Mouse (Mus musculus): ENCODE measurements around the gene Zfp526. TPM values are rescaled to one million over a fixed set of nuclear protein-coding genes. Genes with fewer than 3 reads are reported as not detected.
A peak's percentile ranks its signal among the peaks of the same experiment; 100 is the strongest.

Gene Zfp526
- polyA plus RNA-seq, 2 experiments = 2.1 to 4.9 TPM

GRCm38 (mm10) chr7:25267751-25268463 lies 46.7 kb downstream of the Zfp526 start:
- ATAC-seq (ENCODE audit: insufficient read depth) = peak; percentile 88
- H3K4me1 ChIP-seq (replicated peaks; ENCODE audit: control insufficient read depth in 2 of 2, insufficient read depth in 2 of 2, low read length in 1 of 2) = peaks cover 19 to 33% of the 10 kb centered on the region in 2 experiments
- H3K4me3 ChIP-seq (ENCODE audit: insufficient read depth in 1 of 2, low read depth in 2 of 2, low read length in 2 of 2) = peak overlapping the region; percentile 68 to 95
- DNase-seq (ENCODE audit: low read depth in 3 of 3, low spot score in 3 of 3) = peak; percentile 100
- TF ChIP-seq CTCF (IDR thresholded peaks at IDR 0.05; ENCODE audit: low read depth) (no peak), EP300 (IDR thresholded peaks at IDR 0.05; ENCODE audit: low read depth) (peak; percentile 64; the same call in 1 of the 2 replicates)
- WGBS (ENCODE audit: insufficient replicate concordance) = under 1% methylated on average over 33 of the region's 33 CpGs
- peak overlapping the region; percentile 68 for H3K27ac ChIP-seq
- peak overlapping the region; percentile 84 for H3K9ac ChIP-seq (replicated peaks)
- H3K9me3 ChIP-seq (ENCODE audit: control insufficient read depth, low read length) = no peaks in the 10 kb centered on the region
- H3K27me3 ChIP-seq (ENCODE audit: control insufficient read depth, insufficient read depth, low read length) = no peaks in the 10 kb centered on the region
- peak overlapping the region; percentile 94 for H3K4me2 ChIP-seq (ENCODE audit: low read depth)
- H3K36me3 ChIP-seq (replicated peaks; ENCODE audit: control insufficient read depth, insufficient read depth, low read depth) = no peaks in the 10 kb centered on the region; the same call in 1 of the 2 replicates

- 0% methylated on average over 7 of the region's 7 CpGs for WGBS (ENCODE audit: insufficient replicate concordance)
- Histone ChIP-seq H3K9me3 (ENCODE audit: control insufficient read depth, low read length) (no peaks in the 10 kb centered on the region), H3K4me3 (ENCODE audit: insufficient read depth in 1 of 2, low read depth in 2 of 2, low read length in 2 of 2) (peak overlapping the region; percentile 68 to 95), H3K4me2 (ENCODE audit: low read depth) (peak overlapping the region; percentile 94), H3K27ac (peak overlapping the region; percentile 63), H3K36me3 (replicated peaks; ENCODE audit: control insufficient read depth, insufficient read depth, low read depth) (peaks cover 2% of the 10 kb centered on the region; the same call in 1 of the 2 replicates), H3K27me3 (ENCODE audit: control insufficient read depth, insufficient read depth, low read length) (no peaks in the 10 kb centered on the region), H3K9ac (replicated peaks) (peak overlapping the region; percentile 84), H3K4me1 (replicated peaks; ENCODE audit: control insufficient read depth in 2 of 2, insufficient read depth in 2 of 2, low read length in 1 of 2) (peaks cover 26 to 39% of the 10 kb centered on the region in 2 experiments)
- no peak for ATAC-seq (ENCODE audit: insufficient read depth)
- TF ChIP-seq EP300 (IDR thresholded peaks at IDR 0.05; ENCODE audit: low read depth) = no peak
- TF ChIP-seq CTCF (IDR thresholded peaks at IDR 0.05; ENCODE audit: low read depth) = no peak
- DNase-seq (ENCODE audit: low read depth in 3 of 3, low spot score in 3 of 3) = no peak
Measured at GRCm38 (mm10) chr7:25268588-25268987, 47.4 kb downstream of the Zfp526 start.

- H3K36me3 ChIP-seq (replicated peaks; ENCODE audit: control insufficient read depth, insufficient read depth, low read depth) = peaks cover 2% of the 10 kb centered on the region; the same call in 1 of the 2 replicates
- peak overlapping the region; percentile 63 for H3K27ac ChIP-seq
- TF ChIP-seq EP300 (IDR thresholded peaks at IDR 0.05; ENCODE audit: low read depth) (no peak), CTCF (IDR thresholded peaks at IDR 0.05; ENCODE audit: low read depth) (no peak)
- H3K27me3 ChIP-seq (ENCODE audit: control insufficient read depth, insufficient read depth, low read length) = no peaks in the 10 kb centered on the region
- 25% methylated on average over 4 of the region's 4 CpGs for WGBS (ENCODE audit: insufficient replicate concordance)
- H3K4me3 ChIP-seq (ENCODE audit: insufficient read depth in 1 of 2, low read depth in 2 of 2, low read length in 2 of 2) = peak overlapping the region; percentile 68 to 95
- peaks cover 29 to 41% of the 10 kb centered on the region in 2 experiments for H3K4me1 ChIP-seq (replicated peaks; ENCODE audit: control insufficient read depth in 2 of 2, insufficient read depth in 2 of 2, low read length in 1 of 2)
- ATAC-seq (ENCODE audit: insufficient read depth) = no peak
- DNase-seq (ENCODE audit: low read depth in 3 of 3, low spot score in 3 of 3) = no peak
- H3K9me3 ChIP-seq (ENCODE audit: control insufficient read depth, low read length) = no peaks in the 10 kb centered on the region
- H3K9ac ChIP-seq (replicated peaks) = peak overlapping the region; percentile 84
- peak overlapping the region; percentile 94 for H3K4me2 ChIP-seq (ENCODE audit: low read depth)
Measured at GRCm38 (mm10) chr7:25269029-25269428, 47.8 kb downstream of the Zfp526 start.

- 69% methylated on average over 8 of the region's 8 CpGs for WGBS (ENCODE audit: insufficient replicate concordance)
- peaks cover 2% of the 10 kb centered on the region; the same call in 1 of the 2 replicates for H3K36me3 ChIP-seq (replicated peaks; ENCODE audit: control insufficient read depth, insufficient read depth, low read depth)
- peak overlapping the region; percentile 63 for H3K27ac ChIP-seq
- no peak for DNase-seq (ENCODE audit: low read depth in 3 of 3, low spot score in 3 of 3)
- ATAC-seq (ENCODE audit: insufficient read depth) = no peak
- H3K4me3 ChIP-seq (ENCODE audit: insufficient read depth in 1 of 2, low read depth in 2 of 2, low read length in 2 of 2) = peak overlapping the region in 1 of 2 experiments; percentile 68; a peak in 2 of 4 replicates
- H3K9me3 ChIP-seq (ENCODE audit: control insufficient read depth, low read length) = no peaks in the 10 kb centered on the region
- peak overlapping the region; percentile 94 for H3K4me2 ChIP-seq (ENCODE audit: low read depth)
- H3K4me1 ChIP-seq (replicated peaks; ENCODE audit: control insufficient read depth in 2 of 2, insufficient read depth in 2 of 2, low read length in 1 of 2) = peaks cover 36 to 45% of the 10 kb centered on the region in 2 experiments
- H3K9ac ChIP-seq (replicated peaks) = peak overlapping the region; percentile 84
- TF ChIP-seq CTCF (IDR thresholded peaks at IDR 0.05; ENCODE audit: low read depth) (no peak), EP300 (IDR thresholded peaks at IDR 0.05; ENCODE audit: low read depth) (no peak)
- H3K27me3 ChIP-seq (ENCODE audit: control insufficient read depth, insufficient read depth, low read length) = no peaks in the 10 kb centered on the region
Measured at GRCm38 (mm10) chr7:25269545-25270271, 48.5 kb downstream of the Zfp526 start.

All from liver, embryonic 14.5 days (tissue).